Mouse (Mus musculus): ENCODE measurements at regions not wholly inside any gene's neighbourhood (a gene's known extent, or its start where the extent isn't known, plus 50 kb on each side); places are given as distances from the start of the nearest gene placed in this dataset.

GRCm38 (mm10) chr16:77392205-77392604 lies 209.7 kb downstream of the Gm11146 start:
- Histone ChIP-seq H3K27me3 (replicated peaks) (no peaks in the 10 kb centered on the region), H3K9ac (no peak overlapping the region), H3K9me3 (no peaks in the 10 kb centered on the region), H3K4me3 (replicated peaks) (no peak overlapping the region), H3K4me1 (no peaks in the 10 kb centered on the region), H3K27ac (no peak overlapping the region), H3K36me3 (no peaks in the 10 kb centered on the region), H3K4me2 (no peak overlapping the region)
- no peak for ATAC-seq (ENCODE audit: insufficient read depth, low FRiP score, low read depth)
- 59% methylated on average over 4 of the region's 4 CpGs for WGBS

- H3K4me2 ChIP-seq, result no peak overlapping the region
- no peak overlapping the region for H3K4me3 ChIP-seq (replicated peaks)
- H3K27ac ChIP-seq, result no peak overlapping the region
- H3K27me3 ChIP-seq (replicated peaks), result no peaks in the 10 kb centered on the region
- no peak overlapping the region for H3K9ac ChIP-seq
- H3K36me3 ChIP-seq, result no peaks in the 10 kb centered on the region
- H3K4me1 ChIP-seq, result no peaks in the 10 kb centered on the region
- 67% methylated on average over 6 of the region's 6 CpGs for WGBS
- no peaks in the 10 kb centered on the region for H3K9me3 ChIP-seq
- no peak for ATAC-seq (ENCODE audit: insufficient read depth, low FRiP score, low read depth)
These were observed 217.7 kb downstream of the Gm11146 start for GRCm38 (mm10) chr16:77384021-77384729.

- H3K4me3 ChIP-seq (replicated peaks), result no peak overlapping the region
- 83% methylated on average over 2 of the region's 2 CpGs for WGBS
These were observed 219.1 kb downstream of the Gm11146 start for GRCm38 (mm10) chr16:77382790-77383189.

GRCm38 (mm10) chr16:77372768-77373167 lies 229.1 kb downstream of the Gm11146 start:
- Histone ChIP-seq H3K27me3 (replicated peaks) (no peaks in the 10 kb centered on the region), H3K27ac (no peak overlapping the region), H3K4me3 (replicated peaks) (no peak overlapping the region), H3K4me2 (no peak overlapping the region), H3K4me1 (no peaks in the 10 kb centered on the region), H3K9ac (no peak overlapping the region), H3K36me3 (no peaks in the 10 kb centered on the region), H3K9me3 (no peaks in the 10 kb centered on the region)
- ATAC-seq (ENCODE audit: insufficient read depth, low FRiP score, low read depth), result no peak
- 60% methylated on average over 3 of the region's 3 CpGs for WGBS

More at GRCm38 (mm10) chr16:77382790-77383189, 219.1 kb downstream of the Gm11146 start:
- Histone ChIP-seq H3K27me3 (replicated peaks) (no peaks in the 10 kb centered on the region), H3K9ac (no peak overlapping the region), H3K4me2 (no peak overlapping the region), H3K4me1 (no peaks in the 10 kb centered on the region), H3K9me3 (no peaks in the 10 kb centered on the region), H3K36me3 (no peaks in the 10 kb centered on the region), H3K27ac (no peak overlapping the region)
- no peak for ATAC-seq (ENCODE audit: insufficient read depth, low FRiP score, low read depth)

GRCm38 (mm10) chr16:77369810-77370209 lies 232.1 kb downstream of the Gm11146 start:
- ATAC-seq (ENCODE audit: insufficient read depth, low FRiP score, low read depth), result peak; percentile 65; the same call in 1 of the 2 replicates

GRCm38 (mm10) chr16:77365254-77365653 lies 236.6 kb downstream of the Gm11146 start:
- Histone ChIP-seq H3K4me2 (no peak overlapping the region), H3K9me3 (no peaks in the 10 kb centered on the region), H3K4me3 (replicated peaks) (no peak overlapping the region), H3K9ac (no peak overlapping the region), H3K36me3 (no peaks in the 10 kb centered on the region), H3K27ac (no peak overlapping the region), H3K27me3 (replicated peaks) (no peaks in the 10 kb centered on the region), H3K4me1 (no peaks in the 10 kb centered on the region)
- WGBS, result 39% methylated on average over 2 of the region's 2 CpGs
- ATAC-seq (ENCODE audit: insufficient read depth, low FRiP score, low read depth), result no peak

More at GRCm38 (mm10) chr16:77369810-77370209, 232.1 kb downstream of the Gm11146 start:
- Histone ChIP-seq H3K4me2 (no peak overlapping the region), H3K4me1 (no peaks in the 10 kb centered on the region), H3K27me3 (replicated peaks) (no peaks in the 10 kb centered on the region), H3K9me3 (no peaks in the 10 kb centered on the region), H3K27ac (no peak overlapping the region), H3K9ac (no peak overlapping the region), H3K36me3 (no peaks in the 10 kb centered on the region), H3K4me3 (replicated peaks) (no peak overlapping the region)
- WGBS, result 73% methylated on average over 2 of the region's 2 CpGs

- H3K27ac ChIP-seq, result no peak overlapping the region
- 76% methylated on average over 3 of the region's 3 CpGs for WGBS
- H3K4me1 ChIP-seq, result no peaks in the 10 kb centered on the region
- ATAC-seq (ENCODE audit: insufficient read depth, low FRiP score, low read depth), result no peak
- H3K27me3 ChIP-seq (replicated peaks), result no peaks in the 10 kb centered on the region
- no peaks in the 10 kb centered on the region for H3K9me3 ChIP-seq
- no peak overlapping the region for H3K4me2 ChIP-seq
- no peaks in the 10 kb centered on the region for H3K36me3 ChIP-seq
- no peak overlapping the region for H3K4me3 ChIP-seq (replicated peaks)
- no peak overlapping the region for H3K9ac ChIP-seq
These were observed 237.5 kb downstream of the Gm11146 start for GRCm38 (mm10) chr16:77364439-77364838.

- ATAC-seq (ENCODE audit: insufficient read depth, low FRiP score, low read depth), result no peak
- WGBS, result 83% methylated on average over 5 of the region's 5 CpGs
- Histone ChIP-seq H3K4me2 (no peak overlapping the region), H3K9ac (no peak overlapping the region), H3K27ac (no peak overlapping the region), H3K27me3 (replicated peaks) (no peaks in the 10 kb centered on the region), H3K4me1 (no peaks in the 10 kb centered on the region), H3K9me3 (no peaks in the 10 kb centered on the region), H3K4me3 (replicated peaks) (no peak overlapping the region), H3K36me3 (no peaks in the 10 kb centered on the region)
These were observed 242.7 kb downstream of the Gm11146 start for GRCm38 (mm10) chr16:77359190-77359589.

GRCm38 (mm10) chr16:77355260-77355659 lies 246.6 kb downstream of the Gm11146 start:
- Histone ChIP-seq H3K4me3 (replicated peaks) (no peak overlapping the region), H3K27me3 (replicated peaks) (no peaks in the 10 kb centered on the region), H3K9me3 (no peaks in the 10 kb centered on the region), H3K9ac (no peak overlapping the region), H3K4me1 (no peaks in the 10 kb centered on the region), H3K36me3 (no peaks in the 10 kb centered on the region), H3K27ac (no peak overlapping the region), H3K4me2 (no peak overlapping the region)
- no peak for ATAC-seq (ENCODE audit: insufficient read depth, low FRiP score, low read depth)
- WGBS, result 96% methylated on average over 5 of the region's 5 CpGs

- WGBS, result 77% methylated on average over 3 of the region's 3 CpGs
- no peak overlapping the region for H3K9ac ChIP-seq
- no peak overlapping the region for H3K4me2 ChIP-seq
- H3K4me3 ChIP-seq (replicated peaks), result no peak overlapping the region
- H3K9me3 ChIP-seq, result no peaks in the 10 kb centered on the region
- no peaks in the 10 kb centered on the region for H3K27me3 ChIP-seq (replicated peaks)
- no peak for ATAC-seq (ENCODE audit: insufficient read depth, low FRiP score, low read depth)
- H3K27ac ChIP-seq, result no peak overlapping the region
- no peaks in the 10 kb centered on the region for H3K4me1 ChIP-seq
- H3K36me3 ChIP-seq, result no peaks in the 10 kb centered on the region
These were observed 247.6 kb downstream of the Gm11146 start for GRCm38 (mm10) chr16:77354201-77354712.

GRCm38 (mm10) chr16:77346128-77346527 lies 255.8 kb downstream of the Gm11146 start:
- 65% methylated on average over 7 of the region's 7 CpGs for WGBS
- no peaks in the 10 kb centered on the region for H3K27me3 ChIP-seq (replicated peaks)

GRCm38 (mm10) chr16:77332285-77332684 lies 269.6 kb downstream of the Gm11146 start:
- Histone ChIP-seq H3K9ac (no peak overlapping the region), H3K36me3 (no peaks in the 10 kb centered on the region), H3K4me3 (replicated peaks) (no peak overlapping the region), H3K9me3 (no peaks in the 10 kb centered on the region), H3K27ac (no peak overlapping the region), H3K4me2 (peak overlapping the region; percentile 14), H3K27me3 (replicated peaks) (no peaks in the 10 kb centered on the region), H3K4me1 (0 out of 2 replicates have a peak, but pooled peaks cover 2% of the 10 kb centered on the region)
- 54% methylated on average over 6 of the region's 6 CpGs for WGBS
- ATAC-seq (ENCODE audit: insufficient read depth, low FRiP score, low read depth), result no peak

More at GRCm38 (mm10) chr16:77346128-77346527, 255.8 kb downstream of the Gm11146 start:
- Histone ChIP-seq H3K4me2 (no peak overlapping the region), H3K36me3 (no peaks in the 10 kb centered on the region), H3K9me3 (no peaks in the 10 kb centered on the region), H3K4me3 (replicated peaks) (no peak overlapping the region), H3K27ac (no peak overlapping the region), H3K9ac (no peak overlapping the region), H3K4me1 (no peaks in the 10 kb centered on the region)
- ATAC-seq (ENCODE audit: insufficient read depth, low FRiP score, low read depth), result no peak
